Mouse (Mus musculus) retina, embryonic 14.5 days (tissue): ENCODE measurements around the gene Tnip1.

ENCODE experiments used
- DNase-seq: peaks from one replicate; pipeline ENCODE4 v3.0.0-alpha.2; 2015; ENCODE audit warnings: low spot score

The Tnip1 gene

DNA sequence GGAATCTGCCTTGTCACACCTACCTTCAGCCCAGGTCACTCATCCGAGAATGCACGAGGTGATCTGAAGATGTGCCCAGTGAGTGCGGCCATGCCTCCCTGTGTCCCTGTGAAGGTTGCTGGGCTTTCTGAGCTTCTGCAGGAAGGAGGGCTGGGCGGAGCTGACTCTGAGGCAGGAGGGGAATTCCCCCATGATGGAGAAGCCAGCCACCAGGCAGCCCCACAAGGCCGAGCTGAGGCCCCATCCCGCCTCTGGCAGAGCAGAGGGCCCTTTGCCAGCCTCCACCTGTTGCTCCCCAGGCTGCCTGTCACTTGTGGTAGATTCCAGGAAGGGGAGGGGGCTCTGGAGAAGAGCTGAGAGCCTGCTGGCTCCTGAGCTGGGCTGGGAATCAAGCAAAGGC is at the start of gene Tnip1:
Gene Tnip1 (minus strand): TSS at position 108 of the 400 bp plus-strand sequence.
- DNase-seq: no peak

GRCm38 (mm10) chr11:55011440-55011839 is 48.7 kb upstream of the Tnip1 start:
- DNase-seq: no peak

DNA sequence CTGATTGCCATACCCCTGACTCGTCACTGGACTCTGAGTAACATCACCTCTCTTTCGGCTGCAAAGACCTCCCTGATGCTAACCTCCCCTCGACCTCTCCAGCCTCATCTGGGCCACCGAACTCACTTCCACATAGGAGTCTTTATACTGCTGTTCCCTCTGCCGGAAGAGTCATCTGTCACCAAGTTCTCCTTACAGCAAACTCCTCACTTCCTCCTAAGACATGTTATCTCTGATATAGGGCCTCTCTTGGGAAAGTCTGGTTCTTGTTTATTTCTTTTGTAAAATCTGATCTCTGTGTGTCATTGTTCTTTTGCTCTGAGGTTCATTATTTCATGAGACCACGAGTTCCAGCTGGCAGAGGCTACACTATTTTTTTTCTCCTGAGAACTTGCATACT is 45.5 kb upstream of the Tnip1 start:
- DNase-seq: no peak

DNA sequence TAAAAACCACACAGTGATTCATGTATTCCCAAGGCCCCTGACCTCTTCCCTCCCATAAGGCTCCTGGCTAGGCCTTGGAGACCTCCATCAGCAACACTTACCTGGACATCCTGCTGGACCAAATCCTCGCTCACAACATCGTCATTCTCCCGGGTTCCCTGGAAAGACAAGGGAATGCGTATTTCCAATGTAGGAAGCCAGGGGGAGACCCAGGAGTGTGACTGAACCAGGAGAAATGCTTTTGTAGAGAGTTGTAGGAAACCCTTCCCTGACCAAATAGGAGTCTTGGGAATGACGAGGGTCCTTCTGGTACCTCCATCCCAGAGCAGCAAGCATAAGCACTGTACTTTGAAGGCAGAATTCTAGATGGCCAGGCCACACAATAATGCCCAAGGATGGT is 43.0 kb upstream of the Tnip1 start:
- no peak for DNase-seq

GRCm38 (mm10) chr11:55004970-55005502 is 42.3 kb upstream of the Tnip1 start:
- no peak for DNase-seq

DNA sequence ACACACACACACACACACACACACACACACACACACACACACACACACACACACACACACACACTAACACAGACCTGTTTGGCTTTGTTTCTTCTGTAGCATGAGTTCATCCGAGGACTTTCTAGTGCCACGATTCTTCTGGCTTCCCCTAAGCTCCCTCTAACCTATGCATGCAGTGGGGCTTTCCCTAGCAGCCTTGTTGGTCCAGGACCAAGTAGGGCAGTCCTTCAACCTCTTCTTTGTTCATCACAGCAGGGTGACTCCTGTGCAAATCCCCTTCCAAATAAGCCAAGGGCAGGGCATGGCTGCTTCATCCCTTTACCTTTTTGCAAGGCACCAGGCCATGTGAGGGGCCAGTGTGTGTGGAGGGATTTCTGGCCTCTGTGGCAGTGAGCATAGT is 36.0 kb upstream of the Tnip1 start:
- no peak for DNase-seq

- peak; percentile 86 for DNase-seq
These were observed 35.6 kb upstream of the Tnip1 start for GRCm38 (mm10) chr11:54998284-54998683.

- no peak for DNase-seq
These were observed 33.5 kb upstream of the Tnip1 start for GRCm38 (mm10) chr11:54996176-54996575.

GRCm38 (mm10) chr11:54989920-54990319 is 27.2 kb upstream of the Tnip1 start:
- DNase-seq: no peak

DNA sequence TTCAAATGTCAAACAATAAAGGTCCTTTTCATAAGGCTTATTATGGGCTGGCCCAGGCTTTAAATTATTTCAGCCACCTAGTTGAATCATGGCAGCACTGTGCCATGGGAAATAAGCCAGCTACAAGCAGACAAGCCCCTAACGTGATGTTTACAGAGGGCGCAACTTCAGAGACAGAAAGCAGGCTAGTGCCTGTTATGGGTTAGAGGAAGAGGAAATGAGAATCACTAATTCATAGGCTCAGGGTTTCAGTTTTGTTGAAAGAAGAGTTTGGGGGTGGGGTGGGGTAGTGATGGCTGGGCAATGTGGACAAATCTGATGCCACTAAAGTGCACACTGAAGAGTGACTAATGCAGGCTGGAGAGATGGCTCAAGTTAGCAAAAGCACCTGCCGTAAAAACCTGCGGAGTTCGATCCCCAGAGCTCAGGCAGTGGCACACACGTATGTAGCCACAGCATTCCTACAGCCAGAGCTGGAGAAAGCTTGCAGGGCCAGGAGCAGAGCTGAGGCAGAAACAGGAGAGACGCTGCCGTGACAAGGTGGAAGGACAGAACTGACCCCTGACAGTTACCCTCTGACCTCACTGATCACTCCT is 26.1 kb upstream of the Tnip1 start:
- no peak for DNase-seq

DNA sequence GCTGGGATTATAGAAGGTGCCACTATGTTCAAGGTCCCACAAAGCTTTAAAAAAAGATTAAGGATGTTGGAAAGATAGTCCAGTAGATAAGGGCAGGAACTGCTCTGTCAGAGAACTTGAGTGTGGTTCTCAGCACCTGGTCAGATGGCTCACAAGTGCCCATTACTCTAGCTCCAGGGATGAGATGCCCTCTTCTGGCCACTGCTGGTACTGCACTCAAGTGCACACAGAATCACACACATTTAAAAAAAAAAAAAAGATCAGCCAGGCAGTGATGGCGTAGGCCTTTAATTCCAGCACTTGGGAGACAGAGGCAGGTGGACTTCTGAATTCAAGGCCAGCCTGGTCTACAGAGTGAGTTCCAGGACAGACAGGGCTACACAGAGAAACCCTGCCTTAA is 25.3 kb upstream of the Tnip1 start:
- DNase-seq: peak; percentile 42

DNA sequence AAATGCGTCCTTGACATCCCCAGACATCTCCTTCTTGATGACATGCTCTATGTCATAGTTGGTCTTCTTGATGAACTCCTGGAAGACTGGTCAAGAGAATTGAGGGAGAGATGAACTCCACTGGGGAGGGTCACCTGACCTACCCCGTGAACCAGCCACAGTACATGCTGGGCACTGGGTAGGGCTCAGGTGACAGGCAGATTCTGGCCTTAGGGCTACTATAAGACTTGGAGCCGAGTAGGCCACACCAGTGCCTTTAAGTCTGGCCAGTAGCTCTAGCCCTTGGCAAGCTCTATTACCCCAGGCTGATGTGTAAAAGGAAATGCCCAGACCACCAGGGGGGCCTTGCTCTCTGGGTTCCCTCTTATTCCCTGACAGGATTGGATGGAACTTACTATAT is 22.4 kb upstream of the Tnip1 start:
- DNase-seq: no peak

GRCm38 (mm10) chr11:54984581-54984980 is 21.9 kb upstream of the Tnip1 start:
- no peak for DNase-seq

DNA sequence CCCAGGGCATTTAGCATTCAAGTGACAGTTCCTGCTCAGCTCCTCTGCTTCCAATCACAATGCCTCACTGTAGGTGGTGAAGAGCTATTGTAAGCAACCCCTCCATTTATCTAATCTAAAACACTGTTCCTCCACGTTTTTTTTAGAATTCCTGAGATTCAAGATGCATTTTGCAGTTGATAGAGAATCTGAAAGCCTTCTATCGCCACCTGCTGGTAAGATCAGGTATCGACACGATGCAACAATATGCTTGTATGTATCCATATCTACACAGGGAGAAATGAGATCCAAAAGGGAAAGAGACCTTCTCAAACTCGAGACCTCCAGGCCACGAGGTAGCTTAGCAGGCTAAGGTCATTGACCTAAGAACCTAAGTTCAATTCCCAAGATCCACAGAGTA is 21.4 kb upstream of the Tnip1 start:
- peak; percentile 95 for DNase-seq

GRCm38 (mm10) chr11:54982520-54982919 is 19.8 kb upstream of the Tnip1 start:
- DNase-seq: no peak

DNA sequence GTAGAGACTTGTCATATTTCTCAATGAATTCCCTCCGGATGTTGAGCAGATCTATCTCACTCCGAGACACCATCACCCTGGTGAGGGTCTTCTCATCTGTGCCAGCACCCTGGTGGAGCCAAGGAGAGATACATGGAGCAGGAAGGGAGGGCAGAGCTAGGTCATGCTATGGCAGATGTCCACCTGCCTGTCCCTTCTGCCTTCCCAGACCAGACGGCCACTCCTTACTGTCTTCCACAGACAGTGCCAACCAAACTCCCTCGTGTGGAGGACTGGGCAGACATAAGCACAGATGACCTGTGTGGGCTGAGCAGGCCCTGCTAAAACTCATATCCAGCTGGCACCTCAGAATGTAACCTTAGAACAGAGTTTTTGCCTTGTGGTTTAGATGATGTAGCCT is 18.9 kb upstream of the Tnip1 start:
- DNase-seq: no peak

GRCm38 (mm10) chr11:54977385-54977937 is 14.7 kb upstream of the Tnip1 start:
- DNase-seq: no peak

DNA sequence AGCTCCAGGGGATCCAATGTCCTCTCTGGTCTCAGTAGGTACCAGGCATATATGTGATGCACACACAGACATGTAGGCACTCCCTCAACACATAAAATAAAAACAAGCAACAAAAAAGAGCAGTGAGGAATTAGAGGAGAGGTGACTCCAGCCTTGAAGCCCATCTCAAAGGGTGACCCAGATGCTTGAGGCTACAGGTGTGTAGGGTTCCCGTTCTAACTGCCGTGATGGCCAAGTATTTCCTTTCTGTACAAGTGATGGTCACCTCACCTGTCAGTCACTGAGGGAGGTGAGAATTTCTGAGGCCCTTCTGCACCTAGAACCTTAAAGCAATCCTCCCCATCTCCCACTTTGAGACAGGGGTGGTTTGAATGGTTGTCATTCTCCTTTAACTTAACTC is 13.6 kb upstream of the Tnip1 start:
- DNase-seq: no peak

DNA sequence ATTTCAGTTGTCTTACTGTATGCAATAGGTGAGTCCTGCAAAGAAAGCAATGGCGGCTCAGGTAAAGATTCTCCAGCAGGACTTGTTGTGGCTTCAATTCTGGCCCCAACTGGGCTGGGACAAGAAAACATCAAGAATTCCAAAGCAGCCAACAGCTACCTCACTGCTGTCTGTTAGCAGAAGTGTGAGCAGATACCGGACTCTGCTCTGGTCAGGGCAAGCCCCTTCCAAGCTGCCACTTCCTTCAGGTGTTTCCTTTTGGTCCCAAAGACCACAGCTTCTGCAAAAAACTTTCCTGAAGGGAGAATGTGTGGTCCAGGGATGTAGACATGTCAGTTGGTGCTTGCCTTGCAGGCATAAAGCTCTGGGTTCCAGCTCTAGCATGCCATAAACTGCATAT is 13.0 kb upstream of the Tnip1 start:
- DNase-seq: no peak

- DNase-seq: no peak
These were observed 12.6 kb upstream of the Tnip1 start for GRCm38 (mm10) chr11:54975340-54975739.

DNA sequence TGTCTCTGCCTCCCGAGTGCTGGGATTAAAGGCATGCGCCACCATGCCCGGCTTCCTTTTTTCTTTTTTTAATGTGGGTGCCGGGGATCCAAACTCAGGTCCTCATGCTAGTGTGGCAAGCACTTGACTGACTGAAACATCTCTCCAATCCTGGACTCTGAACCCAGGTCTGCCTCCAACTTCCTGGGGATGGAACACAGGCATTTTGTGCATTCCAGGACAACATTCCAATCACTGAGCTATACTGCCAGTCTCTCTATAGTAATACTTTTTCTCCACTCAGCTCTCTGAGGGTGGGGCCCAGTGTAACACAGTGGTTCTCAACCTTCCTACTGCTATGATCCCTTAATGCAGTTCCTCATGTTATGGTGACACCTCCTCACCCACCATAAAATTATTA is 11.9 kb upstream of the Tnip1 start:
- no peak for DNase-seq

GRCm38 (mm10) chr11:54973481-54974212 is 10.9 kb upstream of the Tnip1 start:
- DNase-seq: peak; percentile 60

DNA sequence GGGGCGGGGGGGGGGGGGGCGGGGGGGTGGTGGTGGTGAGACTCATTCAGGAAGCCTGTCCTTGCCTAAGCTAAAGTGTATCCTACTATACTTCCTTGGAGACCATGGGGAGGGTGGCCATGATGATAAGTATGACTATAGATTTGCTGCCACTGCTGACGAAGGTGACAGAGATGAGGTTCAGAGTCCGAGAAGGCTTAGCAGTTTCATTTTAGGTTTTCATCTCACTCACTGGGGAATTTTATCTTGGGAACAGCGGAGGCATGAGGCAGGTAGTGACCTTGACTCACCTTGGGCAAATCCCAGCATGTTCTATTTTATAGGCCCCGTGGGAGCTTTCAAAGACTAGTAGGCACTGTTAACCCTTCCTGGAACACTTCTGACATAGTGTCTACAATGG is 10.1 kb upstream of the Tnip1 start:
- DNase-seq: no peak
